Mouse (Mus musculus): ENCODE results near the gene Efs. TPM values are rescaled to one million over a fixed set of nuclear protein-coding genes. Genes with fewer than 3 reads are reported as not detected.
A peak's percentile ranks its signal among the peaks of the same experiment; 100 is the strongest.
"Not testable (repeated sequence)": the region's sequence is repeated elsewhere in the genome, so short reads cannot be mapped to it uniquely, and the experiment has no call there.

Gene Efs
- polyA plus RNA-seq, 1 experiment from 2014 or later = 52.2 TPM

- H3K4me3 ChIP-seq (ENCODE audit: low read depth, low read length) = no peak overlapping the region
- no peaks in the 10 kb centered on the region for H3K9me3 ChIP-seq (ENCODE audit: control insufficient read depth, low read length)
- no peak overlapping the region for H3K9ac ChIP-seq (ENCODE audit: low read depth, low read length)
- WGBS = 64% methylated on average over 3 of the region's 3 CpGs
- ATAC-seq (ENCODE audit: low read depth) = no peak
- no peak for DNase-seq (ENCODE audit: low spot score)
- no peak overlapping the region for H3K27ac ChIP-seq (replicated peaks; ENCODE audit: low read depth, low read length)
- no peaks in the 10 kb centered on the region for H3K4me1 ChIP-seq (ENCODE audit: control insufficient read depth, insufficient read depth, low read length)
- no peaks in the 10 kb centered on the region for H3K27me3 ChIP-seq (replicated peaks; ENCODE audit: control insufficient read depth, insufficient read depth, low read length)
- H3K36me3 ChIP-seq (ENCODE audit: control insufficient read depth, insufficient read depth, low read length) = no peaks in the 10 kb centered on the region
- no peak overlapping the region for H3K4me2 ChIP-seq (ENCODE audit: low read depth, low read length)
These were observed 28.5 kb upstream of the Efs start for GRCm38 (mm10) chr14:54954474-54954873.

GRCm38 (mm10) chr14:54953664-54954206, 27.8 kb upstream of the Efs start:
- no peaks in the 10 kb centered on the region for H3K36me3 ChIP-seq (ENCODE audit: control insufficient read depth, insufficient read depth, low read length)
- H3K27me3 ChIP-seq (replicated peaks; ENCODE audit: control insufficient read depth, insufficient read depth, low read length) = no peaks in the 10 kb centered on the region
- DNase-seq (ENCODE audit: low spot score) = no peak
- H3K4me2 ChIP-seq (ENCODE audit: low read depth, low read length) = no peak overlapping the region
- H3K27ac ChIP-seq (replicated peaks; ENCODE audit: low read depth, low read length) = no peak overlapping the region
- no peaks in the 10 kb centered on the region for H3K9me3 ChIP-seq (ENCODE audit: control insufficient read depth, low read length)
- H3K4me1 ChIP-seq (ENCODE audit: control insufficient read depth, insufficient read depth, low read length) = no peaks in the 10 kb centered on the region
- no peak for ATAC-seq (ENCODE audit: low read depth)
- no peak overlapping the region for H3K9ac ChIP-seq (ENCODE audit: low read depth, low read length)
- no peak overlapping the region for H3K4me3 ChIP-seq (ENCODE audit: low read depth, low read length)
- 86% methylated on average over 8 of the region's 8 CpGs for WGBS

- Histone ChIP-seq H3K4me3 (ENCODE audit: low read depth, low read length) (no peak overlapping the region), H3K4me1 (ENCODE audit: control insufficient read depth, insufficient read depth, low read length) (no peaks in the 10 kb centered on the region), H3K27ac (replicated peaks; ENCODE audit: low read depth, low read length) (no peak overlapping the region), H3K9ac (ENCODE audit: low read depth, low read length) (no peak overlapping the region), H3K27me3 (replicated peaks; ENCODE audit: control insufficient read depth, insufficient read depth, low read length) (no peaks in the 10 kb centered on the region), H3K4me2 (ENCODE audit: low read depth, low read length) (no peak overlapping the region), H3K36me3 (ENCODE audit: control insufficient read depth, insufficient read depth, low read length) (no peaks in the 10 kb centered on the region), H3K9me3 (ENCODE audit: control insufficient read depth, low read length) (no peaks in the 10 kb centered on the region)
- DNase-seq (ENCODE audit: low spot score) = no peak
- WGBS = 78% methylated on average over 6 of the region's 6 CpGs
- no peak for ATAC-seq (ENCODE audit: low read depth)
These were observed 25.7 kb upstream of the Efs start for GRCm38 (mm10) chr14:54951587-54951986.

GRCm38 (mm10) chr14:54950493-54950892, 24.6 kb upstream of the Efs start:
- 60% methylated on average over 12 of the region's 12 CpGs for WGBS
- no peak overlapping the region for H3K9ac ChIP-seq (ENCODE audit: low read depth, low read length)
- DNase-seq (ENCODE audit: low spot score) = no peak
- no peaks in the 10 kb centered on the region for H3K4me1 ChIP-seq (ENCODE audit: control insufficient read depth, insufficient read depth, low read length)
- ATAC-seq (ENCODE audit: low read depth) = no peak
- no peak overlapping the region for H3K27ac ChIP-seq (replicated peaks; ENCODE audit: low read depth, low read length)
- H3K9me3 ChIP-seq (ENCODE audit: control insufficient read depth, low read length) = no peaks in the 10 kb centered on the region
- no peaks in the 10 kb centered on the region for H3K27me3 ChIP-seq (replicated peaks; ENCODE audit: control insufficient read depth, insufficient read depth, low read length)
- no peaks in the 10 kb centered on the region for H3K36me3 ChIP-seq (ENCODE audit: control insufficient read depth, insufficient read depth, low read length)
- H3K4me3 ChIP-seq (ENCODE audit: low read depth, low read length) = no peak overlapping the region
- no peak overlapping the region for H3K4me2 ChIP-seq (ENCODE audit: low read depth, low read length)

GRCm38 (mm10) chr14:54948781-54949180, 22.9 kb upstream of the Efs start:
- no peak overlapping the region for H3K4me3 ChIP-seq (ENCODE audit: low read depth, low read length)
- H3K36me3 ChIP-seq (ENCODE audit: control insufficient read depth, insufficient read depth, low read length) = no peaks in the 10 kb centered on the region
- no peaks in the 10 kb centered on the region for H3K9me3 ChIP-seq (ENCODE audit: control insufficient read depth, low read length)
- H3K4me2 ChIP-seq (ENCODE audit: low read depth, low read length) = no peak overlapping the region
- DNase-seq (ENCODE audit: low spot score) (no peak), ATAC-seq (ENCODE audit: low read depth) (no peak)
- WGBS = 84% methylated on average over 9 of the region's 9 CpGs
- H3K27me3 ChIP-seq (replicated peaks; ENCODE audit: control insufficient read depth, insufficient read depth, low read length) = no peaks in the 10 kb centered on the region
- H3K9ac ChIP-seq (ENCODE audit: low read depth, low read length) = no peak overlapping the region
- no peak overlapping the region for H3K27ac ChIP-seq (replicated peaks; ENCODE audit: low read depth, low read length)
- H3K4me1 ChIP-seq (ENCODE audit: control insufficient read depth, insufficient read depth, low read length) = no peaks in the 10 kb centered on the region

- not testable (repeated sequence) for H3K36me3 ChIP-seq (ENCODE audit: control insufficient read depth, insufficient read depth, low read length); H3K4me2 ChIP-seq (ENCODE audit: low read depth, low read length); H3K4me3 ChIP-seq (ENCODE audit: low read depth, low read length); H3K27me3 ChIP-seq (replicated peaks; ENCODE audit: control insufficient read depth, insufficient read depth, low read length); H3K9ac ChIP-seq (ENCODE audit: low read depth, low read length); H3K9me3 ChIP-seq (ENCODE audit: control insufficient read depth, low read length); H3K4me1 ChIP-seq (ENCODE audit: control insufficient read depth, insufficient read depth, low read length); ATAC-seq (ENCODE audit: low read depth); DNase-seq (ENCODE audit: low spot score); H3K27ac ChIP-seq (replicated peaks; ENCODE audit: low read depth, low read length)
- 94% methylated on average over 8 of the region's 11 CpGs for WGBS
These were observed 21.1 kb upstream of the Efs start for GRCm38 (mm10) chr14:54947008-54947407.

- no peaks in the 10 kb centered on the region for H3K27me3 ChIP-seq (replicated peaks; ENCODE audit: control insufficient read depth, insufficient read depth, low read length)
- WGBS = 80% methylated on average over 19 of the region's 19 CpGs
- no peaks in the 10 kb centered on the region for H3K4me1 ChIP-seq (ENCODE audit: control insufficient read depth, insufficient read depth, low read length)
- H3K27ac ChIP-seq (replicated peaks; ENCODE audit: low read depth, low read length) = no peak overlapping the region
- no peak overlapping the region for H3K4me2 ChIP-seq (ENCODE audit: low read depth, low read length)
- DNase-seq (ENCODE audit: low spot score) (peak; percentile 66), ATAC-seq (ENCODE audit: low read depth) (peak; percentile 76)
- no peak overlapping the region for H3K4me3 ChIP-seq (ENCODE audit: low read depth, low read length)
- H3K36me3 ChIP-seq (ENCODE audit: control insufficient read depth, insufficient read depth, low read length) = no peaks in the 10 kb centered on the region
- no peaks in the 10 kb centered on the region for H3K9me3 ChIP-seq (ENCODE audit: control insufficient read depth, low read length)
- no peak overlapping the region for H3K9ac ChIP-seq (ENCODE audit: low read depth, low read length)
These were observed 20.2 kb upstream of the Efs start for GRCm38 (mm10) chr14:54945975-54946704.

- no peak overlapping the region for H3K9ac ChIP-seq (ENCODE audit: low read depth, low read length)
- 70% methylated on average over 2 of the region's 2 CpGs for WGBS
- H3K4me3 ChIP-seq (ENCODE audit: low read depth, low read length) = no peak overlapping the region
- H3K9me3 ChIP-seq (ENCODE audit: control insufficient read depth, low read length) = no peaks in the 10 kb centered on the region
- H3K27ac ChIP-seq (replicated peaks; ENCODE audit: low read depth, low read length) = no peak overlapping the region
- H3K27me3 ChIP-seq (replicated peaks; ENCODE audit: control insufficient read depth, insufficient read depth, low read length) = no peaks in the 10 kb centered on the region
- DNase-seq (ENCODE audit: low spot score) = no peak
- no peaks in the 10 kb centered on the region for H3K36me3 ChIP-seq (ENCODE audit: control insufficient read depth, insufficient read depth, low read length)
- H3K4me2 ChIP-seq (ENCODE audit: low read depth, low read length) = no peak overlapping the region
- ATAC-seq (ENCODE audit: low read depth) = no peak
- no peaks in the 10 kb centered on the region for H3K4me1 ChIP-seq (ENCODE audit: control insufficient read depth, insufficient read depth, low read length)
These were observed 19.0 kb upstream of the Efs start for GRCm38 (mm10) chr14:54944939-54945338.

- H3K4me1 ChIP-seq (ENCODE audit: control insufficient read depth, insufficient read depth, low read length) = no peaks in the 10 kb centered on the region
- DNase-seq (ENCODE audit: low spot score) = no peak
- 96% methylated on average over 7 of the region's 7 CpGs for WGBS
- no peak for ATAC-seq (ENCODE audit: low read depth)
- no peak overlapping the region for H3K27ac ChIP-seq (replicated peaks; ENCODE audit: low read depth, low read length)
- H3K4me3 ChIP-seq (ENCODE audit: low read depth, low read length) = no peak overlapping the region
- no peak overlapping the region for H3K4me2 ChIP-seq (ENCODE audit: low read depth, low read length)
- no peak overlapping the region for H3K9ac ChIP-seq (ENCODE audit: low read depth, low read length)
- H3K36me3 ChIP-seq (ENCODE audit: control insufficient read depth, insufficient read depth, low read length) = no peaks in the 10 kb centered on the region
- H3K9me3 ChIP-seq (ENCODE audit: control insufficient read depth, low read length) = no peaks in the 10 kb centered on the region
- H3K27me3 ChIP-seq (replicated peaks; ENCODE audit: control insufficient read depth, insufficient read depth, low read length) = no peaks in the 10 kb centered on the region
These were observed 18.0 kb upstream of the Efs start for GRCm38 (mm10) chr14:54943971-54944370.
